Mouse (Mus musculus) ES-Bruce4 (cell line): ENCODE measurements around the gene Zfp462.

Source experiments
- CTCF ChIP-seq: IDR thresholded peaks from one replicate; pipeline ENCODE4 v1.8.1; 2011; ENCODE audit warnings: low read depth, low read length
- EP300 ChIP-seq: IDR thresholded peaks from 2 replicates; pipeline ENCODE4 v1.6.1; 2011; ENCODE audit warnings: low read depth, low read length; ENCODE audit not compliant: insufficient read depth

DNA sequence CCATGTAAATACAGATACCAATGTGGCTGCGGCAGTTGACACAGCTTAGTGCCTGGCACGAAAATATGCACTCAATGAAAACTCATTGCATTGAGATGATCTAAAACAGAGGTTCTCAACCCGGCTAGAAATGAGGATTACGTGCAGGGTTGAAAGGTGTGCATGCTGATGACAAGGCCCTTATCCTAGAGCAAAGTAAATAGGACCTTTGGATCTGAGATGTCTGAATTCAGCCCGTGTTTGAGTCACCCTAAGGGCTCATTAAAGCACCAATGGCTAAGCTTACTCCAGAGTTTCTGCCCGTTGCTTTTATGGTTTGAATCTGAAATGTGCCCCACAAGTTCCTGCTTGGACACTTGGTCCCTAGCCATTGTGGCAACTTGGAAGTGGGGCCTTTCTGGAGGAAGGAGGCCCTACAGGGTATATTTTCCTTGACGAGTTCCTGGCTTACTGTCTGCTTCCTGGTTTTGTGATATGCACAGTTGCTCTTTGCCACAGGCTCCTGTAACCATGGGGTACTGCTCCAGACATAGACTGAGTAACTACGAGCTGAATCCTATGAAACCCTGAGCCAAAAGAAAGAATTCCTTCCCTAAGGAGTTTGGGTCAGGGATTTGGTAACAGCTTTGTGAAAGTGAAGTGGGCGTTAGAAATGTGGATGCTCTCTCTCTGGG, 182.5 kb downstream of the Zfp462 start:
- TF ChIP-seq EP300 (no peak), CTCF (no peak)
